Mouse (Mus musculus) kidney, embryonic 16.5 days (tissue): ENCODE results near the gene Gm2075. TPM values are rescaled to one million over a fixed set of nuclear protein-coding genes. Genes with fewer than 3 reads are reported as not detected.
"Not testable (repeated sequence)": the region's sequence is repeated elsewhere in the genome, so short reads cannot be mapped to it uniquely, and the experiment has no call there.

Experiments used
- ATAC-seq: fragments of 200-750 bp; cut with Nextera tagmentation; 2 replicates; pipeline ENCODE4 v1.8.0; 2017; ENCODE audit warnings: moderate TSS enrichment; ENCODE audit not compliant: low FRiP score, low TSS enrichment
- H3K27ac ChIP-seq: fragments of 300-500 bp; sonication (generic); 2 replicates; pipeline ENCODE4 v1.5.1; 2014; ENCODE audit warnings: low read length
- H3K27me3 ChIP-seq: fragments of 300-500 bp; sonication (generic); 2 replicates; pipeline ENCODE4 v1.6.1; 2014; ENCODE audit warnings: low read length, control low read depth, mixed read lengths; ENCODE audit not compliant: insufficient read depth
- H3K36me3 ChIP-seq: fragments of 300-500 bp; sonication (generic); 2 replicates; pipeline ENCODE4 v1.6.1; 2014; ENCODE audit warnings: low read length, control low read depth, mixed read lengths; ENCODE audit not compliant: insufficient read depth
- H3K4me1 ChIP-seq: fragments of 300-500 bp; sonication (generic); 2 replicates; pipeline ENCODE4 v1.6.1; 2014; ENCODE audit warnings: low read length, control low read depth, mixed read lengths; ENCODE audit not compliant: insufficient read depth
- H3K4me2 ChIP-seq: fragments of 300-500 bp; sonication (generic); replicated peaks from 2 replicates; pipeline ENCODE4 v1.6.1; 2014; ENCODE audit warnings: low read depth, low read length
- H3K4me3 ChIP-seq: fragments of 300-500 bp; sonication (generic); 2 replicates; pipeline ENCODE4 v1.5.1; 2014; ENCODE audit warnings: mild to moderate bottlenecking, low read length
- H3K9ac ChIP-seq: fragments of 300-500 bp; sonication (generic); replicated peaks from 2 replicates; pipeline ENCODE4 v1.6.1; 2014; ENCODE audit warnings: low read length
- H3K9me3 ChIP-seq: fragments of 300-500 bp; sonication (generic); 2 replicates; pipeline ENCODE4 v1.6.1; 2016; ENCODE audit warnings: low read length, control low read depth
- WGBS: fragments of 180-500 bp; shearing (Covaris S2); extraction: QIAGEN DNeasy Blood & Tissue Kit; methylation state at CpG from one replicate; pipeline ENCODE4 v1.1.7; 2014; 5-methylcytosine and 5-hydroxymethylcytosine counted together
- polyA plus RNA-seq: library from polyadenylated mRNA; unstranded; fragments of >200 nt; fragmentation: Nextera tagmentation; extraction: Ambion mirVana; gene quantifications from 2 replicates; pipeline ENCODE4 v1.2.1, GENCODE M21; 2015

Gm2075 gene
- polyA plus RNA-seq, result not detected in 2 replicates

- H3K4me2 ChIP-seq, H3K27me3 ChIP-seq, H3K9ac ChIP-seq, H3K36me3 ChIP-seq, ATAC-seq, H3K27ac ChIP-seq, H3K4me3 ChIP-seq, H3K4me1 ChIP-seq, H3K9me3 ChIP-seq: not testable (repeated sequence)
- no CpG with 5 or more reads among the region's 1 CpGs for WGBS
Observed at GRCm38 (mm10) chr12:88011548-88011947, at the start of gene Gm2075. Gene Gm2075, plus strand, starts transcription at chr12:88011848.

- H3K27me3 ChIP-seq, H3K36me3 ChIP-seq, H3K9ac ChIP-seq, H3K27ac ChIP-seq, H3K9me3 ChIP-seq, H3K4me3 ChIP-seq, ATAC-seq, H3K4me1 ChIP-seq, H3K4me2 ChIP-seq: not testable (repeated sequence)
Observed at GRCm38 (mm10) chr12:87984000-87984399, 27.6 kb upstream of the Gm2075 start.

- not testable (repeated sequence) for H3K27me3 ChIP-seq, H3K9ac ChIP-seq, H3K4me3 ChIP-seq, H3K9me3 ChIP-seq, H3K4me1 ChIP-seq, H3K27ac ChIP-seq, H3K36me3 ChIP-seq, H3K4me2 ChIP-seq, ATAC-seq
- 72% methylated on average over 3 of the region's 3 CpGs for WGBS
Observed at GRCm38 (mm10) chr12:88004118-88004517, 7.5 kb upstream of the Gm2075 start.

- not testable (repeated sequence) for H3K27me3 ChIP-seq, H3K4me3 ChIP-seq, H3K9ac ChIP-seq, H3K4me2 ChIP-seq, H3K36me3 ChIP-seq, H3K27ac ChIP-seq, H3K9me3 ChIP-seq, H3K4me1 ChIP-seq, ATAC-seq
- 72% methylated on average over 1 of the region's 2 CpGs for WGBS
Observed at GRCm38 (mm10) chr12:88018671-88019070, 7.0 kb downstream of the Gm2075 start, which contains the start of gene Gm6803. Gene Gm6803, minus strand, starts transcription at chr12:88018771.

- not testable (repeated sequence) for H3K4me3 ChIP-seq, H3K9ac ChIP-seq, H3K27ac ChIP-seq, H3K4me2 ChIP-seq, H3K27me3 ChIP-seq, ATAC-seq, H3K36me3 ChIP-seq, H3K4me1 ChIP-seq, H3K9me3 ChIP-seq
- WGBS, result 83% methylated on average over 1 of the region's 1 CpGs
Observed at GRCm38 (mm10) chr12:88026704-88027103, 15.1 kb downstream of the Gm2075 start, which contains the start of gene Gm2056. Gene Gm2056, plus strand, starts transcription at chr12:88027004.

- H3K4me2 ChIP-seq, H3K9ac ChIP-seq, H3K4me3 ChIP-seq, H3K4me1 ChIP-seq, ATAC-seq, H3K27ac ChIP-seq, H3K27me3 ChIP-seq, H3K9me3 ChIP-seq, H3K36me3 ChIP-seq: not testable (repeated sequence)
- WGBS, result 90% methylated on average over 5 of the region's 5 CpGs
Observed at GRCm38 (mm10) chr12:88032250-88032649, 20.6 kb downstream of the Gm2075 start.

- not testable (repeated sequence) for H3K27me3 ChIP-seq, H3K9me3 ChIP-seq, H3K36me3 ChIP-seq, H3K9ac ChIP-seq, H3K4me2 ChIP-seq, H3K4me3 ChIP-seq, H3K27ac ChIP-seq, H3K4me1 ChIP-seq, ATAC-seq
Observed at GRCm38 (mm10) chr12:88039062-88039461, 27.4 kb downstream of the Gm2075 start.

- H3K9me3 ChIP-seq, H3K4me3 ChIP-seq, ATAC-seq, H3K4me1 ChIP-seq, H3K27me3 ChIP-seq, H3K9ac ChIP-seq, H3K36me3 ChIP-seq, H3K27ac ChIP-seq, H3K4me2 ChIP-seq: not testable (repeated sequence)
- WGBS, result 91% methylated on average over 1 of the region's 1 CpGs
Observed at GRCm38 (mm10) chr12:88039703-88040102, 28.1 kb downstream of the Gm2075 start.

GRCm38 (mm10) chr12:88045226-88045625, 33.6 kb downstream of the Gm2075 start:
- H3K9ac ChIP-seq, H3K27me3 ChIP-seq, H3K27ac ChIP-seq, H3K4me3 ChIP-seq, H3K9me3 ChIP-seq, H3K4me2 ChIP-seq, H3K4me1 ChIP-seq, H3K36me3 ChIP-seq, ATAC-seq: not testable (repeated sequence)
- WGBS, result 71% methylated on average over 1 of the region's 1 CpGs
